Mouse (Mus musculus) stomach, postnatal 0 days (tissue): Measurements from ENCODE around the gene Psmd2.

Experiments
- CTCF ChIP-seq: IDR thresholded peaks from 2 replicates; pipeline ENCODE4 v1.5.1; 2016; ENCODE audit warnings: antibody characterized with exemption, low read depth, mild to moderate bottlenecking, moderate library complexity
- EP300 ChIP-seq: optimal IDR thresholded peaks from 2 replicates; pipeline ENCODE3; 2016; ENCODE audit warnings: antibody characterized with exemption

DNA sequence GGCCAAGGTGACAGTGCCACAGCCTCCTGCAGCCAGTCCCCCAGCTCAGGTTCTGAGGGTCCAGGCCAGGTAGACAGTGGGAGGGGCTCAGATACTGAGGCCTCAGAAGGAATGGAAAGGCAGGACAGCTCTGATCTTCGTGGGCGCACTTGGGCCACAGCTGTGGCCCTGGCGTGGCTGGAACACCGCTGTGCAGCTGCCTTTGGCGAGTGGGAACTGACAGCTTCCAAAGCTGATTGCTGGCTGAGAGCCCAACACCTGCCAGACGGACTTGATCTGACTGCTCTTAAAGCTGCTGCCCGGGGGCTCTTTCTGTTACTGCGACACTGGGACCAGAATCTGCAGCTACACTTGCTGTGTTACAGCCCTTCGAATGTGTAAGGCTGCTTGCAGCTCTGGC lies 46.7 kb upstream of the Psmd2 start:
- no peak for TF ChIP-seq CTCF
- no peak for TF ChIP-seq EP300
